Mouse (Mus musculus): ENCODE measurements around the gene Acsl5.

Acsl5 gene

GRCm38 (mm10) chr19:55290621-55291270, 39.0 kb downstream of the Acsl5 start:
- DNase-seq = no peak

GRCm38 (mm10) chr19:55292210-55292850, 40.6 kb downstream of the Acsl5 start:
- no peak for DNase-seq

GRCm38 (mm10) chr19:55293175-55293574, 41.4 kb downstream of the Acsl5 start:
- no peak for DNase-seq

GRCm38 (mm10) chr19:55295075-55295474, 43.3 kb downstream of the Acsl5 start:
- DNase-seq = no peak

- no peak for DNase-seq
These were observed 43.8 kb downstream of the Acsl5 start for GRCm38 (mm10) chr19:55295556-55295955.

GRCm38 (mm10) chr19:55296301-55296700, 44.6 kb downstream of the Acsl5 start:
- DNase-seq = no peak

- DNase-seq = no peak
These were observed 45.8 kb downstream of the Acsl5 start for GRCm38 (mm10) chr19:55297489-55297888.

- DNase-seq = no peak
These were observed 46.2 kb downstream of the Acsl5 start for GRCm38 (mm10) chr19:55297961-55298360.

GRCm38 (mm10) chr19:55299378-55299777, 47.6 kb downstream of the Acsl5 start:
- no peak for DNase-seq

GRCm38 (mm10) chr19:55300525-55300924, 48.8 kb downstream of the Acsl5 start:
- no peak for DNase-seq

- no peak for DNase-seq
These were observed 53.3 kb downstream of the Acsl5 start for GRCm38 (mm10) chr19:55305024-55305423.

- no peak for DNase-seq
These were observed 60.1 kb downstream of the Acsl5 start for GRCm38 (mm10) chr19:55311874-55312273.

- DNase-seq = no peak
These were observed 61.9 kb downstream of the Acsl5 start for GRCm38 (mm10) chr19:55313649-55314048.

- peak; percentile 86 for DNase-seq
These were observed 63.8 kb downstream of the Acsl5 start, which contains the start of gene Zdhhc6 for GRCm38 (mm10) chr19:55315452-55316108. TSS of gene Zdhhc6 (minus strand) at chr19:55316032.

- DNase-seq = peak; percentile 87
These were observed 64.5 kb downstream of the Acsl5 start, which contains the start of gene Vti1a for GRCm38 (mm10) chr19:55316109-55316714. TSS of gene Vti1a (plus strand) at chr19:55316295.

- DNase-seq = no peak
These were observed 65.2 kb downstream of the Acsl5 start for GRCm38 (mm10) chr19:55316901-55317300.

GRCm38 (mm10) chr19:55319036-55319435, 67.3 kb downstream of the Acsl5 start:
- no peak for DNase-seq

- DNase-seq = no peak
These were observed 67.8 kb downstream of the Acsl5 start for GRCm38 (mm10) chr19:55319521-55319920.

- no peak for DNase-seq
These were observed 70.9 kb downstream of the Acsl5 start for GRCm38 (mm10) chr19:55322604-55323003.

- no peak for DNase-seq
These were observed 75.8 kb downstream of the Acsl5 start for GRCm38 (mm10) chr19:55327510-55327909.

GRCm38 (mm10) chr19:55331776-55332175, 80.0 kb downstream of the Acsl5 start:
- DNase-seq = no peak

GRCm38 (mm10) chr19:55332641-55333268, 81.0 kb downstream of the Acsl5 start:
- peak; percentile 68 for DNase-seq

- no peak for DNase-seq
These were observed 84.1 kb downstream of the Acsl5 start for GRCm38 (mm10) chr19:55335881-55336280.

Data from right cerebral cortex, postnatal 25 days (tissue).